12 mouse cellular contexts compared by ENCODE assay signal in the genomic region with DNA sequence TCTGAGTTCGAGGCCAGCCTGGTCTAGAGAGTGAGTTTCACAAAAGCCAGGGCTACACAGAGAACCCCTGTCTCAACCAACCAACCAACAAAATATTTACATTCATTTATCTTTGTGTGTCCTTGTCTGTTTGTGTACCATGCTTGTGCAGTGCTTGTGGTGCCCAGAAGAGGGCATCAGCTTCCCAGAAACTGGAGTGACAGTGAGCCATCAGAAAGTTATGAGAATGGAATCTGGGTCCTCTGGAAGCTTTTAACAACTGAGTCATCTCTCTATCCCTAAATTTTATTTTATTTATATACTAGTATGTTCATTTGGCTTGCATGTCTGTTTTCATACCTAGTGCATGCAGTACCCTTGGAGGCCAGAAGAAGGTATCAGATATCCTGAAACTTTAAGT. TPM values are rescaled to one million over a fixed set of nuclear protein-coding genes. Genes with fewer than 3 reads are reported as not detected.
DNase-seq lines count a peak whose midpoint lies in the region; ATAC-seq and TF ChIP-seq lines count a peak whose summit lies in the region.
"Had no signal": no experiment of that assay in that cellular context is flagged by ENCODE, and none has a peak within 500 bp of the region (broad histone marks: within the 10 kb centered on the region; RNA-seq: fewer than 3 reads in every experiment).

No protein-coding gene starts in this region.

- TF ChIP-seq POLR2A in embryonic fibroblast, embryonic 13.5 days (IDR thresholded peaks at IDR 0.05; ENCODE audit: low read depth, low read length): no peak

- peak; percentile 21 for DNase-seq in kidney, adult 18-20 months
- DNase-seq in thymus, postnatal 25 days: peak; percentile 20
- DNase-seq in thymus, postnatal 10 days (ENCODE audit: low spot score in 2 of 2): no peak
- DNase-seq in layer of hippocampus, adult 9-10 months (ENCODE audit: low spot score): no peak
- DNase-seq: cerebellum, adult 11-12 months; layer of hippocampus, adult 9-11 months had no signal

- peak; percentile 29; the same call in 1 of the 2 replicates for TF ChIP-seq CTCF in embryonic fibroblast, embryonic 13.5 days (IDR thresholded peaks at IDR 0.05; ENCODE audit: borderline replicate concordance, insufficient read depth, low read length)

- H3K27ac ChIP-seq in kidney, embryonic 15.5 days: no peak overlapping the region
- H3K27ac ChIP-seq in embryonic fibroblast, embryonic 13.5 days (ENCODE audit: insufficient read depth, low read length): no peak overlapping the region
- H3K27ac ChIP-seq: hindbrain, embryonic 12.5 days had no signal

- WGBS in kidney, embryonic 15.5 days: 96% methylated on average over 1 of the region's 1 CpGs

- peaks cover 5% of the 10 kb centered on the region; the same call in 1 of the 2 replicates for H3K36me3 ChIP-seq in kidney, embryonic 15.5 days
- H3K36me3 ChIP-seq: hindbrain, embryonic 12.5 days; liver, embryonic 15.5 days had no signal

- H3K4me3 ChIP-seq in kidney, embryonic 15.5 days (replicated peaks): no peak overlapping the region
- H3K4me3 ChIP-seq in embryonic fibroblast, embryonic 13.5 days (ENCODE audit: insufficient read depth, low read length): no peak overlapping the region
- H3K4me3 ChIP-seq: hindbrain, embryonic 12.5 days; liver, embryonic 15.5 days had no signal

- H3K9me3 ChIP-seq in kidney, embryonic 15.5 days (replicated peaks): no peaks in the 10 kb centered on the region
- H3K9me3 ChIP-seq: hindbrain, embryonic 12.5 days; liver, embryonic 15.5 days had no signal

- peaks cover 15% of the 10 kb centered on the region for H3K4me1 ChIP-seq in kidney, embryonic 15.5 days
- 0 out of 2 replicates have a peak, but pooled peaks cover 3% of the 10 kb centered on the region for H3K4me1 ChIP-seq in embryonic fibroblast, embryonic 13.5 days (ENCODE audit: control insufficient read depth, insufficient read depth, low read length)

- H3K27me3 ChIP-seq in kidney, embryonic 15.5 days: no peaks in the 10 kb centered on the region
- H3K27me3 ChIP-seq: hindbrain, embryonic 12.5 days; liver, embryonic 15.5 days had no signal

- no peak overlapping the region for H3K9ac ChIP-seq in kidney, embryonic 15.5 days
- H3K9ac ChIP-seq: hindbrain, embryonic 12.5 days; liver, embryonic 15.5 days had no signal

- no peak overlapping the region for H3K4me2 ChIP-seq in kidney, embryonic 15.5 days
- H3K4me2 ChIP-seq: hindbrain, embryonic 12.5 days had no signal

- ATAC-seq in kidney, embryonic 15.5 days (replicated peaks; ENCODE audit: low FRiP score): no peak
- no peak for ATAC-seq in megakaryocyte, adult 5-6 weeks (ENCODE audit: poor library complexity, severe bottlenecking)
- ATAC-seq: activated CD4-positive, CD25-positive, alpha-beta regulatory T cell, adult 4 months had no signal

RNA-seq across cellular contexts. Expression of a gene that starts 2.0 kb away (rescaled TPM):
- 25.3 and 29.9 TPM in 2 replicates for polyA plus RNA-seq in kidney, embryonic 15.5 days (2015; fragmentation: Nextera tagmentation; extraction: Ambion mirVana)
- 12.7 and 14.8 TPM in 2 replicates for polyA plus RNA-seq in embryonic fibroblast, embryonic 13.5 days (2011; ENCODE audit: insufficient read length, low read depth, missing spikeins)
- 2.1 and 2.8 TPM in 2 replicates for total RNA-seq in megakaryocyte, adult 5-6 weeks (2015)
- total RNA-seq in megakaryocyte, adult 5-6 weeks (2017): 2.1 and 4.5 TPM in 2 replicates

RNA-seq across cellular contexts. Expression of a gene that starts 19.2 kb away (rescaled TPM):
- polyA plus RNA-seq in kidney, embryonic 15.5 days (2015; fragmentation: Nextera tagmentation; extraction: Ambion mirVana): not detected in 2 replicates
- polyA plus RNA-seq in embryonic fibroblast, embryonic 13.5 days (2011; ENCODE audit: insufficient read length, low read depth, missing spikeins): 7.6 and 10.5 TPM in 2 replicates
- 1.2 TPM in 1 of 2 replicates, not detected in the other for total RNA-seq in megakaryocyte, adult 5-6 weeks (2015)
- 0.84 and 4.3 TPM in 2 replicates for total RNA-seq in megakaryocyte, adult 5-6 weeks (2017)
- polyA plus RNA-seq: activated CD4-positive, CD25-positive, alpha-beta regulatory T cell, adult 4 months; liver, embryonic 15.5 days had no signal

RNA-seq across cellular contexts. Expression of a gene that starts 40.8 kb away (rescaled TPM):
- 1.1 and 1.3 TPM in 2 replicates for polyA plus RNA-seq in kidney, embryonic 15.5 days (2015; fragmentation: Nextera tagmentation; extraction: Ambion mirVana)
- 0.23 and 0.25 TPM in 2 replicates for polyA plus RNA-seq in embryonic fibroblast, embryonic 13.5 days (2011; ENCODE audit: insufficient read length, low read depth, missing spikeins)
- not detected in 2 replicates for total RNA-seq in megakaryocyte, adult 5-6 weeks (2015)
- not detected in 2 replicates for total RNA-seq in megakaryocyte, adult 5-6 weeks (2017)

Comparison
In these comparisons a context has a peak if more than half of its experiments do, and no peak if none do; other contexts are left out.
1. DNase-seq: peak in kidney, adult 18-20 months (single experiment) and thymus, postnatal 25 days (single experiment); none in thymus, postnatal 10 days (0 of 2) and layer of hippocampus, adult 9-10 months (single experiment).